Mouse (Mus musculus) stomach, postnatal 0 days (tissue): ENCODE data around the gene Shroom3.

Experiments
- CTCF ChIP-seq: IDR thresholded peaks from 2 replicates; pipeline ENCODE4 v1.5.1; 2016; ENCODE audit warnings: antibody characterized with exemption, low read depth, mild to moderate bottlenecking, moderate library complexity
- EP300 ChIP-seq: optimal IDR thresholded peaks from 2 replicates; pipeline ENCODE3; 2016; ENCODE audit warnings: antibody characterized with exemption

- TF ChIP-seq CTCF = peak; percentile 84
- no peak for TF ChIP-seq EP300
Measured at GRCm38 (mm10) chr5:92679441-92679840, 3.8 kb upstream of the Shroom3 start.
